Mouse (Mus musculus): Measurements from ENCODE around the gene Dcxr. TPM values are rescaled to one million over a fixed set of nuclear protein-coding genes. Genes with fewer than 3 reads are reported as not detected.
"Not testable (repeated sequence)": the region's sequence is repeated elsewhere in the genome, so short reads cannot be mapped to it uniquely, and the experiment has no call there.

Gene Dcxr
- polyA plus RNA-seq, 1 experiment from 2014 or later, result 11.9 TPM

- Histone ChIP-seq H3K27ac (replicated peaks in 1 of 2; ENCODE audit: control insufficient read depth in 1 of 2, insufficient read depth in 1 of 2, low read depth in 2 of 2, low read length in 2 of 2) (no peak overlapping the region), H3K4me2 (ENCODE audit: low read length) (no peak overlapping the region), H3K9me3 (ENCODE audit: control insufficient read depth, low read length) (no peaks in the 10 kb centered on the region), H3K36me3 (ENCODE audit: control insufficient read depth, insufficient read depth, low read length) (no peaks in the 10 kb centered on the region), H3K9ac (ENCODE audit: low read length) (no peak overlapping the region), H3K4me3 (ENCODE audit: control insufficient read depth in 1 of 2, insufficient read depth in 1 of 2, low read depth in 1 of 2, low read length in 2 of 2) (no peak overlapping the region), H3K4me1 (ENCODE audit: control insufficient read depth in 2 of 2, insufficient read depth in 2 of 2, low read length in 2 of 2) (no peaks in the 10 kb centered on the region), H3K27me3 (ENCODE audit: control insufficient read depth, insufficient read depth, low read length) (0 out of 2 replicates have a peak, but pooled peaks cover 4% of the 10 kb centered on the region)
- ATAC-seq (ENCODE audit: insufficient number of reproducible peaks, insufficient read depth, low FRiP score, low read depth), result no peak
- WGBS, result 88% methylated on average over 5 of the region's 5 CpGs
Measured at GRCm38 (mm10) chr11:120740981-120741380, 13.9 kb upstream of the Dcxr start.

- H3K4me1 ChIP-seq (ENCODE audit: control insufficient read depth in 2 of 2, insufficient read depth in 2 of 2, low read length in 2 of 2), result peaks cover 2% of the 10 kb centered on the region in 2 experiments; a peak in 1 of 4 replicates
- no peak overlapping the region for H3K27ac ChIP-seq (replicated peaks in 1 of 2; ENCODE audit: control insufficient read depth in 1 of 2, insufficient read depth in 1 of 2, low read depth in 2 of 2, low read length in 2 of 2)
- no peak for ATAC-seq (ENCODE audit: insufficient number of reproducible peaks, insufficient read depth, low FRiP score, low read depth)
- WGBS, result 65% methylated on average over 6 of the region's 6 CpGs
- no peak overlapping the region for H3K9ac ChIP-seq (ENCODE audit: low read length)
- no peak overlapping the region for H3K4me2 ChIP-seq (ENCODE audit: low read length)
- H3K9me3 ChIP-seq (ENCODE audit: control insufficient read depth, low read length), result no peaks in the 10 kb centered on the region
- 0 out of 2 replicates have a peak, but pooled peaks cover 4% of the 10 kb centered on the region for H3K27me3 ChIP-seq (ENCODE audit: control insufficient read depth, insufficient read depth, low read length)
- H3K36me3 ChIP-seq (ENCODE audit: control insufficient read depth, insufficient read depth, low read length), result no peaks in the 10 kb centered on the region
- H3K4me3 ChIP-seq (ENCODE audit: control insufficient read depth in 1 of 2, insufficient read depth in 1 of 2, low read depth in 1 of 2, low read length in 2 of 2), result no peak overlapping the region
Measured at GRCm38 (mm10) chr11:120736424-120736823, 9.3 kb upstream of the Dcxr start.

GRCm38 (mm10) chr11:120733521-120733920 lies 6.4 kb upstream of the Dcxr start:
- H3K4me3 ChIP-seq (ENCODE audit: control insufficient read depth in 1 of 2, insufficient read depth in 1 of 2, low read depth in 1 of 2, low read length in 2 of 2), result no peak overlapping the region
- H3K27ac ChIP-seq (replicated peaks in 1 of 2; ENCODE audit: control insufficient read depth in 1 of 2, insufficient read depth in 1 of 2, low read depth in 2 of 2, low read length in 2 of 2), result no peak overlapping the region
- H3K4me2 ChIP-seq (ENCODE audit: low read length), result no peak overlapping the region
- no peaks in the 10 kb centered on the region for H3K36me3 ChIP-seq (ENCODE audit: control insufficient read depth, insufficient read depth, low read length)
- no peak for ATAC-seq (ENCODE audit: insufficient number of reproducible peaks, insufficient read depth, low FRiP score, low read depth)
- 46% methylated on average over 6 of the region's 6 CpGs for WGBS
- H3K9me3 ChIP-seq (ENCODE audit: control insufficient read depth, low read length), result no peaks in the 10 kb centered on the region
- no peak overlapping the region for H3K9ac ChIP-seq (ENCODE audit: low read length)
- H3K27me3 ChIP-seq (ENCODE audit: control insufficient read depth, insufficient read depth, low read length), result peaks cover 12% of the 10 kb centered on the region
- H3K4me1 ChIP-seq (ENCODE audit: control insufficient read depth in 2 of 2, insufficient read depth in 2 of 2, low read length in 2 of 2), result peaks cover 2% of the 10 kb centered on the region in 2 experiments; a peak in 1 of 4 replicates

GRCm38 (mm10) chr11:120731858-120732680 lies 5.0 kb upstream of the Dcxr start, which contains the start of gene Cbr2:
Gene Cbr2 (minus strand): TSS chr11:120732114.
- H3K4me2 ChIP-seq (ENCODE audit: low read length), result no peak within 1 kb of the TSS
- no peak within 1 kb of the TSS for H3K9ac ChIP-seq (ENCODE audit: low read length)
- ATAC-seq (ENCODE audit: insufficient number of reproducible peaks, insufficient read depth, low FRiP score, low read depth), result no peak
- H3K36me3 ChIP-seq (ENCODE audit: control insufficient read depth, insufficient read depth, low read length), result no peaks in the 10 kb centered on the region
- no peaks in the 10 kb centered on the region for H3K9me3 ChIP-seq (ENCODE audit: control insufficient read depth, low read length)
- 0 out of 4 replicates have a peak within 1 kb of the TSS, but pooled peaks of 1 of the 2 experiments have one; percentile 6 for H3K27ac ChIP-seq (replicated peaks in 1 of 2; ENCODE audit: control insufficient read depth in 1 of 2, insufficient read depth in 1 of 2, low read depth in 2 of 2, low read length in 2 of 2)
- peaks cover 2% of the 10 kb centered on the region in 2 experiments; a peak in 1 of 4 replicates for H3K4me1 ChIP-seq (ENCODE audit: control insufficient read depth in 2 of 2, insufficient read depth in 2 of 2, low read length in 2 of 2)
- peaks cover 15% of the 10 kb centered on the region for H3K27me3 ChIP-seq (ENCODE audit: control insufficient read depth, insufficient read depth, low read length)
- no peak within 1 kb of the TSS for H3K4me3 ChIP-seq (ENCODE audit: control insufficient read depth in 1 of 2, insufficient read depth in 1 of 2, low read depth in 1 of 2, low read length in 2 of 2)
- 60% methylated on average over 12 of the region's 12 CpGs for WGBS

- Histone ChIP-seq H3K27ac (replicated peaks in 1 of 2; ENCODE audit: control insufficient read depth in 1 of 2, insufficient read depth in 1 of 2, low read depth in 2 of 2, low read length in 2 of 2) (no peak overlapping the region), H3K4me2 (ENCODE audit: low read length) (no peak overlapping the region), H3K9me3 (ENCODE audit: control insufficient read depth, low read length) (no peaks in the 10 kb centered on the region), H3K36me3 (ENCODE audit: control insufficient read depth, insufficient read depth, low read length) (no peaks in the 10 kb centered on the region), H3K4me1 (ENCODE audit: control insufficient read depth in 2 of 2, insufficient read depth in 2 of 2, low read length in 2 of 2) (peaks cover 2 to 6% of the 10 kb centered on the region in 2 experiments; a peak in 1 of 4 replicates), H3K4me3 (ENCODE audit: control insufficient read depth in 1 of 2, insufficient read depth in 1 of 2, low read depth in 1 of 2, low read length in 2 of 2) (no peak overlapping the region), H3K27me3 (ENCODE audit: control insufficient read depth, insufficient read depth, low read length) (peaks cover 15% of the 10 kb centered on the region), H3K9ac (ENCODE audit: low read length) (no peak overlapping the region)
- WGBS, result 93% methylated on average over 1 of the region's 1 CpGs
- no peak for ATAC-seq (ENCODE audit: insufficient number of reproducible peaks, insufficient read depth, low FRiP score, low read depth)
Measured at GRCm38 (mm10) chr11:120731395-120731794, 4.3 kb upstream of the Dcxr start.

- H3K27me3 ChIP-seq (ENCODE audit: control insufficient read depth, insufficient read depth, low read length), result peaks cover 20% of the 10 kb centered on the region
- 84% methylated on average over 10 of the region's 10 CpGs for WGBS
Measured at GRCm38 (mm10) chr11:120730331-120730870, 3.3 kb upstream of the Dcxr start.

GRCm38 (mm10) chr11:120729432-120730050 lies 2.5 kb upstream of the Dcxr start:
- not testable (repeated sequence) for H3K9ac ChIP-seq (ENCODE audit: low read length); H3K36me3 ChIP-seq (ENCODE audit: control insufficient read depth, insufficient read depth, low read length); H3K4me3 ChIP-seq (ENCODE audit: control insufficient read depth in 1 of 2, insufficient read depth in 1 of 2, low read depth in 1 of 2, low read length in 2 of 2); H3K27ac ChIP-seq (replicated peaks in 1 of 2; ENCODE audit: control insufficient read depth in 1 of 2, insufficient read depth in 1 of 2, low read depth in 2 of 2, low read length in 2 of 2); H3K4me1 ChIP-seq (ENCODE audit: control insufficient read depth in 2 of 2, insufficient read depth in 2 of 2, low read length in 2 of 2); ATAC-seq (ENCODE audit: insufficient number of reproducible peaks, insufficient read depth, low FRiP score, low read depth); H3K9me3 ChIP-seq (ENCODE audit: control insufficient read depth, low read length)
- WGBS, result 2% methylated on average over 18 of the region's 21 CpGs
- peaks cover 23% of the 10 kb centered on the region for H3K27me3 ChIP-seq (ENCODE audit: control insufficient read depth, insufficient read depth, low read length)
- peak overlapping the region; percentile 39 for H3K4me2 ChIP-seq (ENCODE audit: low read length)

More at GRCm38 (mm10) chr11:120730331-120730870, 3.3 kb upstream of the Dcxr start:
- no peak for ATAC-seq (ENCODE audit: insufficient number of reproducible peaks, insufficient read depth, low FRiP score, low read depth)
- no peak overlapping the region for H3K9ac ChIP-seq (ENCODE audit: low read length)
- no peak overlapping the region for H3K27ac ChIP-seq (replicated peaks in 1 of 2; ENCODE audit: control insufficient read depth in 1 of 2, insufficient read depth in 1 of 2, low read depth in 2 of 2, low read length in 2 of 2)
- peaks cover 2 to 7% of the 10 kb centered on the region in 2 experiments; a peak in 1 of 4 replicates for H3K4me1 ChIP-seq (ENCODE audit: control insufficient read depth in 2 of 2, insufficient read depth in 2 of 2, low read length in 2 of 2)
- no peak overlapping the region for H3K4me3 ChIP-seq (ENCODE audit: control insufficient read depth in 1 of 2, insufficient read depth in 1 of 2, low read depth in 1 of 2, low read length in 2 of 2)
- H3K4me2 ChIP-seq (ENCODE audit: low read length), result no peak overlapping the region
- H3K36me3 ChIP-seq (ENCODE audit: control insufficient read depth, insufficient read depth, low read length), result no peaks in the 10 kb centered on the region
- no peaks in the 10 kb centered on the region for H3K9me3 ChIP-seq (ENCODE audit: control insufficient read depth, low read length)

Data from heart, embryonic 14.5 days (tissue).